Mouse (Mus musculus) intestine, embryonic 15.5 days (tissue): ENCODE measurements around the gene Ddx10. TPM values are rescaled to one million over a fixed set of nuclear protein-coding genes. Genes with fewer than 3 reads are reported as not detected.
A peak's percentile ranks its signal among the peaks of the same experiment; 100 is the strongest.

Source experiments
- ATAC-seq: fragments of 200-750 bp; cut with Nextera tagmentation; 2 replicates; pipeline ENCODE4 v1.8.0; 2017; ENCODE audit warnings: moderate TSS enrichment, moderate library complexity
- H3K27ac ChIP-seq: fragments of 300-500 bp; sonication (generic); 2 replicates; pipeline ENCODE4 v1.5.1; 2015; ENCODE audit warnings: mild to moderate bottlenecking, inconsistent platforms
- H3K27me3 ChIP-seq: fragments of 300-500 bp; sonication (generic); replicated peaks from 2 replicates; pipeline ENCODE4 v1.6.1; 2015; ENCODE audit warnings: inconsistent platforms
- H3K36me3 ChIP-seq: fragments of 300-500 bp; sonication (generic); 2 replicates; pipeline ENCODE4 v1.6.1; 2015; ENCODE audit warnings: inconsistent platforms
- H3K4me1 ChIP-seq: fragments of 300-500 bp; sonication (generic); replicated peaks from 2 replicates; pipeline ENCODE4 v1.6.1; 2015; ENCODE audit warnings: inconsistent platforms
- H3K4me2 ChIP-seq: fragments of 300-500 bp; sonication (generic); replicated peaks from 2 replicates; pipeline ENCODE4 v1.6.1; 2015; ENCODE audit warnings: mild to moderate bottlenecking, inconsistent platforms
- H3K4me3 ChIP-seq: fragments of 300-500 bp; sonication (generic); replicated peaks from 2 replicates; pipeline ENCODE4 v1.5.1; 2015; ENCODE audit warnings: inconsistent platforms
- H3K9ac ChIP-seq: fragments of 300-500 bp; sonication (generic); 2 replicates; pipeline ENCODE4 v1.6.1; 2015; ENCODE audit warnings: inconsistent platforms
- H3K9me3 ChIP-seq: fragments of 300-500 bp; sonication (generic); 2 replicates; pipeline ENCODE4 v1.6.1; 2016; ENCODE audit warnings: inconsistent platforms
- WGBS: fragments of 180-500 bp; shearing (Covaris S2); methylation state at CpG from one replicate; pipeline ENCODE4 v1.1.7; 2015; 5-methylcytosine and 5-hydroxymethylcytosine counted together
- polyA plus RNA-seq: library from polyadenylated mRNA; unstranded; fragments of >200 nt; fragmentation: Nextera tagmentation; extraction: Ambion mirVana; gene quantifications from 2 replicates; pipeline ENCODE4 v1.2.1, GENCODE M21; 2015

Ddx10 gene
- polyA plus RNA-seq, 1 experiment from 2014 or later, result 29.7 TPM

DNA sequence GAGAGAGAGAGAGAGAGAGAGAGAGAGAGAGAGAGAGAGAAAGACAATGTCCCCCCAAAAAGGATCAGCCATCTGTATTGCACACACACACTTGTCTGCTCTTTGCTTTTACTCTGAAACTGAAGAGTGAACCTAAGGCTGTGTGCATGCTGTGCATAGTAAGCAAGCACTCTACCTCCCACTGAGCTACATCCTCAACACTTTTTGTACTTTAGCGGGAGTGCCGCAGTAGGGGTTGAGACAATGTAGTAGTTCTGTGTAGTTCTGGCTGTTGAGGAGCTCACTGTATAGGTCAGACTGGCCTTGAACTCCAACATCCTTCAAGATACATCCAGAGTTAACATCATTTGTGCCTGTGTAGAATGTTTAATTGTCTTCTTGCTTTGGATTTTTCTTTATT lies 17.7 kb upstream of the Ddx10 start:
- H3K9ac ChIP-seq, result no peak overlapping the region
- WGBS, result 79% methylated on average over 2 of the region's 2 CpGs
- H3K4me2 ChIP-seq, result no peak overlapping the region
- H3K4me1 ChIP-seq, result peaks cover 5% of the 10 kb centered on the region; the same call in 1 of the 2 replicates
- no peaks in the 10 kb centered on the region for H3K27me3 ChIP-seq
- no peak overlapping the region for H3K4me3 ChIP-seq
- no peak overlapping the region for H3K27ac ChIP-seq
- no peaks in the 10 kb centered on the region for H3K9me3 ChIP-seq
- H3K36me3 ChIP-seq, result no peaks in the 10 kb centered on the region
- ATAC-seq, result no peak

DNA sequence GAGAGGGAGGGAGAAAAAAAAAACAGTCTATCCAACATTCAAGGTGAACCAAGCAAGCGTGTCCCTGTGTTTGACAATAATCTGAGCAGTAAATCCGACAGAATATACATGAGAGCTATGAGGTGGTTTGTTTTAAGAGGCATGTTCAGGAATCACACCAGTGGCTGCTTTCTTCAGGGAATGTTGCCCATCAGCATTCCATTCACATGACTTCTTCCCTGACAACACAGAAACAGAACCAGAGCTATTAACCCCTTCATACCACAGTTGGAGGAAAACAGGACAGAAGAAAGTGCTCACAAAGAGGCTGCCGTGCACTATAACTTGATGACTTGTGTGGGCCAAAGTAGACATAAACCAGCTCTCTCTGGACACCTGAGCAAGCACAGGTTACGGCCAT lies 16.5 kb upstream of the Ddx10 start:
- H3K9ac ChIP-seq, result no peak overlapping the region
- no peaks in the 10 kb centered on the region for H3K27me3 ChIP-seq
- H3K36me3 ChIP-seq, result no peaks in the 10 kb centered on the region
- no peak overlapping the region for H3K4me3 ChIP-seq
- peaks cover 5% of the 10 kb centered on the region; the same call in 1 of the 2 replicates for H3K4me1 ChIP-seq
- H3K27ac ChIP-seq, result no peak overlapping the region
- H3K4me2 ChIP-seq, result no peak overlapping the region
- H3K9me3 ChIP-seq, result no peaks in the 10 kb centered on the region
- 29% methylated on average over 4 of the region's 4 CpGs for WGBS
- ATAC-seq, result peak; percentile 55

DNA sequence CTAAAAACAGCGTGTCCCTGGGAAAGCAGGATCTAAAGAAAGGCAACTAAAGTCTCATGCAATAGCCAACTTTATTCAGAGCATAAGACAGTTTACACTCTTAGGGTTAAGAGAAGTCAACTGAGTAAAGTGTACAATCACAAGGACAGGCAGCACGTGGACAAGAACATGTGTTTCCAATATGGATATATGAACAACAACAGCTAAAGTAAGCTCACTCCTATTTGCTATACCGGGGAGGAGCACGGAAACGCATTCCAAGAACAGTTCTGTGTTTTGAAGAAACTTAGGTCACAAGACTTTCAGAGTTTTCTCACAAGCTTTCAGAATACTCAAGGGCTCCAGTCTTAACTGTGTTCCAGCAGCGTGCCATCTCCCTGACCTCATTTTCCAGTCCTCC lies 10.3 kb upstream of the Ddx10 start:
- Histone ChIP-seq H3K27ac (no peak overlapping the region), H3K4me3 (no peak overlapping the region), H3K27me3 (no peaks in the 10 kb centered on the region), H3K9me3 (no peaks in the 10 kb centered on the region), H3K36me3 (no peaks in the 10 kb centered on the region), H3K4me2 (no peak overlapping the region), H3K4me1 (0 out of 2 replicates have a peak, but pooled peaks cover 4% of the 10 kb centered on the region), H3K9ac (no peak overlapping the region)
- ATAC-seq, result no peak
- 42% methylated on average over 6 of the region's 6 CpGs for WGBS

DNA sequence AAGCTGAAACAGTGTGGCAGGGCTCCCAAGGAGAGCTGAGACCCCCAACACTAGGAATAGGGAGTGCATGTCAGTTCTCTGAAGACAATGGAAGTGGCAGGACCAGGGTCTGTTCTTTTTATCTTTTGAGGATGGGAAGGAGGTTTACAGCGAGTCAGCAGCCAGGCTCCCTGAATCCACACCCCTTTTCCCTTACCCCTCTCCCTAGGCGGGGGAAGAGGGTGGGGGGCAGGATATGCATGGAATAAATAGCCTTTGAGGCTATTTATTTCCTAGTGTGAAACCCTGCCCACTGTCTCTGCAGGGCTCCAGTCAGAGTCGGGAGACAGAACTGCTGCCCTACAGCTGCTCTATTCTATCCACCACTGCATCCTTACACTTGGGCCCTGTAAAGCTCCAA lies 9.9 kb upstream of the Ddx10 start:
- Histone ChIP-seq H3K4me1 (0 out of 2 replicates have a peak, but pooled peaks cover 4% of the 10 kb centered on the region), H3K27ac (no peak overlapping the region), H3K9me3 (no peaks in the 10 kb centered on the region), H3K4me3 (no peak overlapping the region), H3K27me3 (no peaks in the 10 kb centered on the region), H3K36me3 (no peaks in the 10 kb centered on the region), H3K4me2 (no peak overlapping the region), H3K9ac (no peak overlapping the region)
- 13% methylated on average over 3 of the region's 3 CpGs for WGBS
- ATAC-seq, result no peak

DNA sequence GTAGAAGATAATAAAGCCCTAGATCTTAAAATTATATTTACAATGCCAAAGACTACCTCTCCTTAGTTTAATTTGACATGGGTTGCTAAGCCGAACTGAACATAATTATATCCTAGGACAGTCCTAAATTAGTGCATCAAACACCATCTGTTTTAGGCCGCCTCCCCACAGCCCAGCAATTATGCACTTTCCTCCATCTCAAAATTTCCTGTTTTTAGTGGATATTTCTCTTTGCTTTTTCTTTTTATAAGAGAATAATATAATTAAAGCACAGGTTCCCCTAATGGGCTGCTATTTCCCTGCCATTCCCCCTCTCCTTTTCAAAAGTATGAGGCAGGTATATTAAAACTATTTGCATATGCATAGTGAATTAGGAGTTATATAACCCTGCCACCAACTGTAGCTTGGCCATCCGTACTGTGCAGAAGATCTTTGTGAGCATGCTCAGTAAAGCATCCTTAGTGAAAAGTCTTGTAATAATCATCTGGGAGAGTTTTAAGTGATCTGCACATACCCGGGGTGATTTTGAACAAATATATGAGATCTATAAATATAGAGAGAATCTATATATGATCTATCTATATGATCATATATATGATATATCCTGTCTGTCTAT lies 8.9 kb upstream of the Ddx10 start:
- Histone ChIP-seq H3K4me3 (no peak overlapping the region), H3K27me3 (no peaks in the 10 kb centered on the region), H3K4me1 (0 out of 2 replicates have a peak, but pooled peaks cover 4% of the 10 kb centered on the region), H3K9me3 (no peaks in the 10 kb centered on the region), H3K36me3 (no peaks in the 10 kb centered on the region), H3K9ac (no peak overlapping the region), H3K27ac (no peak overlapping the region), H3K4me2 (no peak overlapping the region)
- no peak for ATAC-seq
- 78% methylated on average over 4 of the region's 4 CpGs for WGBS

DNA sequence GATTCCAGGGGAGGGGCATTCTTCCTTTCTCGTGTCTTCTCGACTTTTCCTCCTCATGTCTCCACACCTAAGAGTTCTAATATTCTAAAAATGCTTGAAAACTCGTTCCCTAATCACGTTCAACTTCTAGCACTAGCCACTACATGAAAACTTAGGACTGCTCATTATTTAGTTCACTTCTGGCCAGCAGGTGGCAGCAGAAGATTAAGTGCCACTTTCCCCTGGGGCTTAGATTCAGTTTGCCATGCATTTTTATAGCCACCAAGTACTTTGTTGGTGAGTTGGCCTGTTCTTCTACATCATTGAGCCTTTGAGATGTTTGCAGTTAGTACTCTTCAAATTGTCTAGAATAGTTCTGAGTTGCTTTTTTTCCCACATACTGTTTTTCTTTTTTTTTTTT lies 6.5 kb upstream of the Ddx10 start:
- H3K27ac ChIP-seq, result no peak overlapping the region
- H3K4me3 ChIP-seq, result no peak overlapping the region
- no peak overlapping the region for H3K4me2 ChIP-seq
- 7% methylated on average over 4 of the region's 4 CpGs for WGBS
- H3K9me3 ChIP-seq, result no peaks in the 10 kb centered on the region
- 0 out of 2 replicates have a peak, but pooled peaks cover 4% of the 10 kb centered on the region for H3K4me1 ChIP-seq
- H3K27me3 ChIP-seq, result no peaks in the 10 kb centered on the region
- no peak overlapping the region for H3K9ac ChIP-seq
- no peaks in the 10 kb centered on the region for H3K36me3 ChIP-seq
- peak; percentile 69 for ATAC-seq

DNA sequence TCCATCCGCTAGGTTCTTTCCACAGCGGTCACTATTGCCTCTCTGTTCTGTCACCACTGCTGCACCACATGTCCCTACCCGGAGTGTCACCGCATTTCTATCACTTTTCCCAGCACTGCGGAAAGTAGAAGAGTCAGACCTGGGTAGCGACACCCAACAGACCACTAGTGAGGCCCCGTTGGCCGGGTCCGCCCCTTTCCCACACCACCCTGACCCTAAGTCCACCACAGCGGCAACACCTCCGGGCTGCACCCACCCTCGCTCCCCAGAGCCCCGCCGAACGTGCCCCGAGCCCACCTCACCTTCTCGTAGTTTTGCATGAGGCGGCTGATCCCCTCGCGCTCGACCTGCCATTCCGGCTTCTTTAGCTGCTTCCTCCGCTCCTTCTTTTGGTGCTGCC lies 337 bp downstream of the Ddx10 start:
- H3K27me3 ChIP-seq, result no peaks in the 10 kb centered on the region
- H3K9ac ChIP-seq, result peak overlapping the region; percentile 71
- H3K4me1 ChIP-seq, result peaks cover 7% of the 10 kb centered on the region; the same call in 1 of the 2 replicates
- H3K36me3 ChIP-seq, result no peaks in the 10 kb centered on the region
- H3K4me3 ChIP-seq, result peak overlapping the region; percentile 90
- H3K4me2 ChIP-seq, result peak overlapping the region; percentile 86
- WGBS, result under 1% methylated on average over 23 of the region's 23 CpGs
- 0 out of 2 replicates have a peak overlapping the region, but pooled peaks have one; percentile 6 for H3K27ac ChIP-seq
- ATAC-seq, result peak; percentile 54
- no peaks in the 10 kb centered on the region for H3K9me3 ChIP-seq

DNA sequence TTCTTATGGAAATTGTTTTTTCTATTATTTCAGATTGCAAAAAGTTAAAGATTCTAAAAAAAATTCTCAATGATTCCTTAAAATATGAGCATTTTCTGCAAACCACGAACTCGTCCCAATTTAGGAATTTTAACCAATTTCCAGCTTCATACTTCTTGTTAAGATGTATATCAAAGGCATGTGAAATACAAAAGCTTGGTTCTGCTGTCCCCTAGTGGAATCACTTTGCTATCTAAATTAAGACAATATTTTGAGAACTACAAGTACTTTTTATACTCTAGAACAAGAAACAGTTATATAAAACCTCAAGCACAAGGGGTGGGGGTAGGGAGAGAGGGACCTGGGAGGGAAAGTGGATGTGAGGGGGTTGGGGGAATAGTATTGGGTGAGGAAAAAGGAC lies 29.7 kb downstream of the Ddx10 start:
- H3K4me2 ChIP-seq, result no peak overlapping the region
- no peaks in the 10 kb centered on the region for H3K27me3 ChIP-seq
- H3K4me1 ChIP-seq, result no peaks in the 10 kb centered on the region
- ATAC-seq, result no peak
- no peaks in the 10 kb centered on the region for H3K9me3 ChIP-seq
- 83% methylated on average over 2 of the region's 2 CpGs for WGBS
- H3K27ac ChIP-seq, result no peak overlapping the region
- H3K36me3 ChIP-seq, result no peaks in the 10 kb centered on the region
- no peak overlapping the region for H3K4me3 ChIP-seq
- H3K9ac ChIP-seq, result no peak overlapping the region

DNA sequence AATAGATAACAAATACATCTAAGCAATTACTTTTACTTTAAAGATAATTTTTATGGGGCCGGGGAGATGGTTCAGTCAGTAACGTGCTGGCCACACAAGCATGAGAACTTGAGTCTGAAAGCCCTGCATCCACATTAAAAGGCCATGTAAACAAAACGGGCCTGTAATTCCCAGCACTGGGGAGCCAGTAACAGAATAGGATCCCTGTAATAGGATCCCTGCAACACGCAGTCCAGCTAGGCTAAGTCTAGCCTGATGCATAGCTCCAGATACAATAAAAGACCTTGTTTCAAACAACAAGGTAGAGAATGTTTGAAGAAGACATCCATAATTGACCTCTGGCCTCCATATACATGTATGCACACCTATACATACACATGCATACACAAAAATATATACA lies 39.6 kb downstream of the Ddx10 start:
- 66% methylated on average over 4 of the region's 4 CpGs for WGBS
- Histone ChIP-seq H3K9ac (no peak overlapping the region), H3K4me2 (no peak overlapping the region), H3K4me3 (no peak overlapping the region), H3K27ac (no peak overlapping the region), H3K9me3 (no peaks in the 10 kb centered on the region), H3K4me1 (no peaks in the 10 kb centered on the region), H3K36me3 (peaks cover 7% of the 10 kb centered on the region; the same call in 1 of the 2 replicates), H3K27me3 (no peaks in the 10 kb centered on the region)
- no peak for ATAC-seq

DNA sequence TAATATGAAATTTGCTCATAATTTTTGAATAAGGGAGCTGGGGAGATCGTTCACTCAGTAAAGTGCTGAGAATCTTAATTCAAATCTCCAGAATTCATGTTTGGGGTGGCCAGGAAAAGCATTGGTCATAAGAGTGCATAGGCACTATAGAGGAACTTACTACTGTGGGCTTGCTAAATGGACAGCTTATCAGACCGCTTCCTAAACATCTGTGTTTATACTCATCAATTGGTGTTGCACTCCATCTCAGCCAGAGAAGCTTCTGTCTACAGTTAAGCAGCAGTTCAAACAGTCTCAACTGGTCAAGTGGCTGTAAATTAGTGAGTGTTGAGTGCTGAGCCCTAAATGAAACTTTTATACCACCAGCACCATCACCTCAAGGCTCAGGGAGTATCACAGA lies 73.3 kb downstream of the Ddx10 start:
- no peak overlapping the region for H3K4me3 ChIP-seq
- H3K36me3 ChIP-seq, result no peaks in the 10 kb centered on the region
- no peak overlapping the region for H3K27ac ChIP-seq
- WGBS, result 65% methylated on average over 2 of the region's 2 CpGs
- ATAC-seq, result no peak
- H3K9me3 ChIP-seq, result no peaks in the 10 kb centered on the region
- no peak overlapping the region for H3K4me2 ChIP-seq
- H3K27me3 ChIP-seq, result no peaks in the 10 kb centered on the region
- H3K4me1 ChIP-seq, result no peaks in the 10 kb centered on the region
- H3K9ac ChIP-seq, result no peak overlapping the region

DNA sequence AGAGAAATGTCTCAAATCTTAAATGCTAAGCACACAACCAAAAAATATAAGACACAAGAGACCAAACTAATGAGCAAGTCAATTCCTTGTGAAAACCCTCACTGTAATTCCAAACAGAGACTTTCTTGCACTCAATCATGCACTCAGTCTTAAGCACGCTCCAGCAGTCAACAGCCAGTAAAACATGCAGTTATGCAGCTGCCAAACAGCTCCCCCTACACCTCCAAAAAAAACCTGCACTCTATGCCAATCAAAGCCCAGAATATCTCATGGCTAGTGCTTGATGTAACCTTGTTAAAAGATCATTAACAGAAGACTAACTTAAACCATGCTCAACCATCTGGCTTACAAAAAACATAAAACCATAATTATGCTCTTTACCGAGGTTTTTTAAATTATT lies 74.6 kb downstream of the Ddx10 start:
- no peak overlapping the region for H3K4me2 ChIP-seq
- ATAC-seq, result no peak
- no peak overlapping the region for H3K27ac ChIP-seq
- WGBS, result 58% methylated on average over 2 of the region's 2 CpGs
- H3K36me3 ChIP-seq, result no peaks in the 10 kb centered on the region
- no peaks in the 10 kb centered on the region for H3K27me3 ChIP-seq
- H3K9me3 ChIP-seq, result no peaks in the 10 kb centered on the region
- no peaks in the 10 kb centered on the region for H3K4me1 ChIP-seq
- no peak overlapping the region for H3K9ac ChIP-seq
- no peak overlapping the region for H3K4me3 ChIP-seq

DNA sequence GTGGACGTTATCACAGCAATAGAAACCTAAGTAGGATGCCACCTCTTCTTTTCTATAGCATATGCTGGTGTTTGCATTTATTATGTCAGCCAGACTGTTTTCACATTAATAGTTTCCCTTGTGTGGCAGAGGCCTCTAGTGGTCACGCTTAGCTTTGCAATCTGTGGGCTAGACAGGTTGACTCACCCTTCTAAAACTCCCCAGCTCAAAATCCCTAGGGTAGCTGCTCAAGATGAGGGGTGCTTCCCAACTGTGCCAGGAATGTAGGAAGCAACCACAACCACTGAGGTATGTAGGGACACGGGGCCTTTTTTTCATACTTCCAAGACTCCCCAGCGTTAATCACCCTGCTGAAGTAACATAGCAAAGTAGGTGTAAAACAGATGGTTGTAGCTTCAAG lies 103.6 kb downstream of the Ddx10 start:
- no peaks in the 10 kb centered on the region for H3K9me3 ChIP-seq
- no peak overlapping the region for H3K4me2 ChIP-seq
- H3K9ac ChIP-seq, result no peak overlapping the region
- 37% methylated on average over 4 of the region's 4 CpGs for WGBS
- no peak overlapping the region for H3K4me3 ChIP-seq
- H3K36me3 ChIP-seq, result no peaks in the 10 kb centered on the region
- H3K4me1 ChIP-seq, result no peaks in the 10 kb centered on the region
- no peak for ATAC-seq
- no peak overlapping the region for H3K27ac ChIP-seq
- no peaks in the 10 kb centered on the region for H3K27me3 ChIP-seq

DNA sequence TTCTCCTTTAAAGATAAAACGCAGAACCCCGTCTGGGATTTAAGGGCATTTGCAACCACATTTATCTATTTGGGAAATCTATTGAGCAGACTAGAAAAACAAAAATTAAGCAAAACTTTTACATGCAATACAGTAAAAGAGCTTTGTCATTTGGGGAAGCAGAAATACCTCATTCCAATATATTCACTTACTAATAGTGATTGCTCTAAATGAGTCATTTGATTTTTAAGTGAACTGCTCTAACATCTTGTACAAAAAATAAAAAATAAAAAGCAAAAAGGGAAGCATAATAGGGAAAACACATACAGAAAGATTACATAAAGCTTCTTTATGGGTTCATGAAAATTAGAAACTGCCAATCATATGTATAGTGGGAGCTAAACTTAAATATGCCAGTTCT lies 104.3 kb downstream of the Ddx10 start:
- no peak overlapping the region for H3K9ac ChIP-seq
- no peak overlapping the region for H3K4me3 ChIP-seq
- H3K9me3 ChIP-seq, result no peaks in the 10 kb centered on the region
- no peak overlapping the region for H3K27ac ChIP-seq
- 93% methylated on average over 2 of the region's 2 CpGs for WGBS
- H3K36me3 ChIP-seq, result no peaks in the 10 kb centered on the region
- H3K4me2 ChIP-seq, result no peak overlapping the region
- no peaks in the 10 kb centered on the region for H3K27me3 ChIP-seq
- H3K4me1 ChIP-seq, result no peaks in the 10 kb centered on the region
- ATAC-seq, result no peak
